Mouse (Mus musculus) heart, embryonic 16.5 days (tissue): ENCODE measurements around the gene AC153137.1. TPM values are rescaled to one million over a fixed set of nuclear protein-coding genes. Genes with fewer than 3 reads are reported as not detected.

Experiments used
- ATAC-seq: fragments of 200-750 bp; cut with Nextera tagmentation; replicated peaks from 2 replicates; pipeline ENCODE4 v1.8.0; 2017; ENCODE audit warnings: moderate number of reproducible peaks; ENCODE audit not compliant: insufficient read depth, low FRiP score; ENCODE audit errors: extremely low read depth
- H3K27ac ChIP-seq: fragments of 300-500 bp; sonication (generic); 2 replicates; pipeline ENCODE4 v1.5.1; 2014; ENCODE audit warnings: mild to moderate bottlenecking, low read length, control low read depth, moderate library complexity
- H3K27me3 ChIP-seq: fragments of 300-500 bp; sonication (generic); 2 replicates; pipeline ENCODE4 v1.6.1; 2014; ENCODE audit warnings: low read length, mixed read lengths; ENCODE audit not compliant: control insufficient read depth, insufficient read depth
- H3K36me3 ChIP-seq: fragments of 300-500 bp; sonication (generic); 2 replicates; pipeline ENCODE4 v1.6.1; 2014; ENCODE audit not compliant: control insufficient read depth, insufficient read depth
- H3K4me1 ChIP-seq: fragments of 300-500 bp; sonication (generic); 2 replicates; pipeline ENCODE4 v1.6.1; 2014; ENCODE audit warnings: low read length, mixed read lengths; ENCODE audit not compliant: control insufficient read depth, insufficient read depth
- H3K4me2 ChIP-seq: fragments of 300-500 bp; sonication (generic); 2 replicates; pipeline ENCODE4 v1.6.1; 2014; ENCODE audit warnings: low read depth, mild to moderate bottlenecking, control low read depth, low read length
- H3K4me3 ChIP-seq: fragments of 300-500 bp; sonication (generic); 2 replicates; pipeline ENCODE4 v1.5.1; 2014; ENCODE audit warnings: mild to moderate bottlenecking, control low read depth, low read length
- H3K9ac ChIP-seq: fragments of 300-500 bp; sonication (generic); 2 replicates; pipeline ENCODE4 v1.6.1; 2014; ENCODE audit warnings: low read length, control low read depth
- H3K9me3 ChIP-seq: fragments of 300-500 bp; sonication (generic); replicated peaks from 2 replicates; pipeline ENCODE4 v1.6.1; 2016; ENCODE audit warnings: low read length; ENCODE audit not compliant: control insufficient read depth
- WGBS: fragments of 180-500 bp; shearing (Covaris S2); extraction: QIAGEN DNeasy Blood & Tissue Kit; methylation state at CpG from one replicate; pipeline ENCODE4 v1.1.7; 2014; 5-methylcytosine and 5-hydroxymethylcytosine counted together
- polyA plus RNA-seq: library from polyadenylated mRNA; unstranded; fragments of >200 nt; fragmentation: Nextera tagmentation; extraction: Ambion mirVana; gene quantifications from 2 replicates; pipeline ENCODE4 v1.2.1, GENCODE M21; 2015

Gene AC153137.1
- polyA plus RNA-seq, 1 experiment from 2014 or later = not detected

DNA sequence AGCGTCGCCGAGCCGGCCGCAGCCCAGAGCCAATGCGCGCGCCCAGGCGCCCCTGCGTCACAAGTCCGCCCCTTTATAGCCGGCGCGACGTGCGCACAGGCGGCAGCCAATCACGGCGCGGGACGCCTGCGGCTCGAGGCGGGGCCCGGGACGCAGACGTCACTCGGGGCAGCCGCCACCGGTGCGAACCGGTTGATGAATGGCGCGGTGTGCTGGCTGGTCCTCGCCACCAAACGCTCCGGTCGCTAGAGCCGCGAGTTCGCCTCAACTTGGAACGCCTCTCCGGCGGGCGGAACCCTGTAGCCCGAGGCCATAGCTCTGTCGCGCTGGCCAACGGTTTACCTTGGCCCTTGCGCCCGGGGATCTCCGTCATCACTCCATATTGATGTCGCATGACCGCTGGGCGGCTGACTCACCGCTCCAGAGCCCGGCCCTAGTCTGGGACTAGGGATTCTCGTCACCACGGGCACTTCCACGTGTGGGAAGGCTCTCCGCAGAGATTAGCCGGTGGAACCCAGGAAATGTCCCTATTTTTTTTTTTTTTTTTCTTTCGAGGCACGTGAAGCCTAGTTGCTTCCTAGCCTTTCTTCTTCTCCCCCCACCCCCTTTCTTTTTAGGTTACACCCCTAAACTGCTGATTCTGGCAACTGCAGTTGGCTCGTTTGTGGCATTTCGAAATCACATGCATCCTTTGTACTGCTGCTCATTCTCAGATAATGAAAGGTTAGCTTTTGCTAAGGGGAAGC, 27.9 kb downstream of the AC153137.1 start:
- under 1% methylated on average over 63 of the region's 66 CpGs for WGBS
- Histone ChIP-seq H3K36me3 (peaks cover 7% of the 10 kb centered on the region; the same call in 1 of the 2 replicates), H3K9me3 (no peaks in the 10 kb centered on the region), H3K4me1 (peaks cover 11% of the 10 kb centered on the region), H3K9ac (peak overlapping the region; percentile 99), H3K4me3 (peak overlapping the region; percentile 93), H3K27ac (peak overlapping the region; percentile 97), H3K4me2 (peak overlapping the region; percentile 82), H3K27me3 (no peaks in the 10 kb centered on the region)
- ATAC-seq = peak; percentile 98

DNA sequence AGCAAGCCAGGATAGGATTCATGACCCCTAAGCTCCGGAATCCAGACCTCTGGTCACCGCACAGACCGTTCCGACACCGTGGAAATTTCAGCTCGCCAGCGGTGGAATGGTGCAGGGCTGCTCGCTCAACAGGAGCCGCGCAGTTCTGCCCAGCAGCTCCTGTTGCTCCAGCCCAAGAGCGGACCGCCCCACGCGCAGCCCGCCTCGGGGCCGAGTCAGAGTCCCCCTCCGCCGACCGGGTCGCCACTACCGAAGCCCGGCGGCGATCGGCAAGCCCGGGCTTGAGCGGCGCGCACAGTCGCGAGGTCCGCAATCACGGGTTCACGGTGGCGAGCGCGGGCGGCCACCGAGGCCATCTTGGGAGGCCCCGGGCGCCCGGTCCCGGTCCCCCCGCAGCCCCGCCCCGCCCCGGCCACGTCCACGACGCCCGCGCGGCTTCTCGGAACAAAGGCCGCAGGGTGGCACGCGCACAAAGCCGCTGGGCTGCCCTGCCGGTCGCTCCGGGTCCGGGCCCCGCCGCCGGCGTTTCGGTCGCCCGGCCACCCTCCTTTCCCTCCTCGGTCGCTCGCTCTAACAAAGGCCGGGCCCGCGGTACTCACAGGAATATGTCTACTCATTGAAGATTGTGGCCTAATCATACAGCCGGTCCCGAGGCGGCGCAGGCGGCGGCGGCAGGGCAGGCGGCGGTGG, 28.7 kb downstream of the AC153137.1 start:
- H3K9me3 ChIP-seq = no peaks in the 10 kb centered on the region
- H3K36me3 ChIP-seq = peaks cover 15% of the 10 kb centered on the region
- peaks cover 11% of the 10 kb centered on the region for H3K4me1 ChIP-seq
- WGBS = under 1% methylated on average over 73 of the region's 85 CpGs
- peak overlapping the region; percentile 57 for H3K4me2 ChIP-seq
- peak; percentile 63 for ATAC-seq
- H3K4me3 ChIP-seq = peak overlapping the region; percentile 93
- peak overlapping the region; percentile 97 for H3K27ac ChIP-seq
- peak overlapping the region; percentile 99 for H3K9ac ChIP-seq
- H3K27me3 ChIP-seq = no peaks in the 10 kb centered on the region

DNA sequence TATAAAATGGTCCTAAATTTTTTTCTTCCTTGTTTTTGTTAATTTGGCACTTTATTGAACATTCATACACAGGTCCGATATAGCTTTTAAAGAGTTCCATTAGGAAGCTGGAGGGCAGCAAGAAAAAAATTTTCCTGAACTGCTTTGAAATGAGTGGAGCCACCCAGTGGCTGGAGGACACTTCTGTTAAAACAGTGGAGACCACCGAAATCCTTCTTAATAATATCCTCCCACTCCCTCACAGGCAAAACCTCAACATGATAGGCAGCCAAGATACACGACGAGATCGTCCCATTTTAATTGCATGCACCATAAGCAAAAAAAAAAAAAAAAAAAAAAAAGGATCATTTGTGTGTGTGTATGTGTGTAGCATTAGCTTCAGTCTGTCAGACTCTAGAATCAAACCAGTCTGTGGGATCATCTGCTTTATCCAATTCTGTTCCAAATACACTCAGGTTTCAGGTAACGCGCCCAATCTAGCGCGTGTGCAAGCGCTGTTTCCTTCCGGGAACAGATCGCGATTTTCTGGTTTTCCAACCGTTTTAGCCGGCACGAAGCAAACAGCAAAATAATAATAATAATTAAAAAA, 29.3 kb downstream of the AC153137.1 start:
- H3K4me3 ChIP-seq = peak overlapping the region; percentile 93
- WGBS = 1% methylated on average over 16 of the region's 16 CpGs

DNA sequence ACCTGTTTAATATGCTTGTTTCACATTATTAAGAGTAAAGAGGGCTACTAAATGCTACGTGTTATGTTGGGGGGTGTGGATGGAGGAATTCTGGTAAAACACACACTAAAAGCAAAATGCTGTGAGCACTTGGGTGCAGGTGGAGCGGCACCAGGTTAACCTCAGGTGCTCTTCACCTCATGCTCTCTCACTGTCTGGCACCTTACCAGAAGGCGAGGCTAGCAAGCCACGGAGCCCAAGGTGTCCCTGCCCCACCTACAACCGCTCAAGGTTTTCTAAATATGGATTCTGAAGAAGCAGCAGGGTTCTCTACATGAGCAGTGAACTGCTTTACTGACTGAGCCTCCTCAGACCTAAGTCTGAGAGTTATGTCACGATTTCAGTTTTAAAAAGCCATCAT, 32.6 kb downstream of the AC153137.1 start:
- Histone ChIP-seq H3K27ac (no peak overlapping the region), H3K9me3 (no peaks in the 10 kb centered on the region), H3K9ac (no peak overlapping the region), H3K4me2 (no peak overlapping the region), H3K36me3 (peaks cover 30% of the 10 kb centered on the region), H3K27me3 (no peaks in the 10 kb centered on the region), H3K4me1 (peaks cover 8% of the 10 kb centered on the region), H3K4me3 (no peak overlapping the region)
- 88% methylated on average over 6 of the region's 6 CpGs for WGBS
- no peak for ATAC-seq

More for the DNA sequence above, 29.3 kb downstream of the AC153137.1 start:
- no peak for ATAC-seq
- H3K4me2 ChIP-seq = peak overlapping the region; percentile 57
- H3K27ac ChIP-seq = peak overlapping the region; percentile 97
- peaks cover 11% of the 10 kb centered on the region for H3K4me1 ChIP-seq
- H3K27me3 ChIP-seq = no peaks in the 10 kb centered on the region
- peaks cover 22% of the 10 kb centered on the region for H3K36me3 ChIP-seq
- H3K9ac ChIP-seq = peak overlapping the region; percentile 99
- no peaks in the 10 kb centered on the region for H3K9me3 ChIP-seq

DNA sequence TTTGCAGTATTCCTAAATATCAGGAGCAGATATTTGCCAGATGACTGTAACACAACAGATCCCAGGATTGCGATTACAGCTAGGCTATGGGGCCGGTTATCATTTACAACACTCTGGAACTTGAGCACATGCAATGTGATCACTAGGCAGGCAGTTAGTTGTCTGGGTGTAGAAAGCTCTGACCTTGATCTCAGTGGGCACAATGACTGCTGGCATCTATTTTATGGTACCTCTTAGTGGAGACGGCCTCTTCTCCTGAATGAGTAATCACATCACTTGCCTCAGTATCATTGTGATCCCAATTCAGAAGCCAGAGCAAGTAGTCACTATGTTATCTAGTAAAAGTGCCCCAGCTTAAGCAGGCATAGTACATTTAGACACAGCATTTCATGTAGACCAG, 37.2 kb downstream of the AC153137.1 start:
- H3K9ac ChIP-seq = no peak overlapping the region
- 67% methylated on average over 3 of the region's 3 CpGs for WGBS
- no peak overlapping the region for H3K4me3 ChIP-seq
- H3K36me3 ChIP-seq = peaks cover 28% of the 10 kb centered on the region
- no peaks in the 10 kb centered on the region for H3K27me3 ChIP-seq
- H3K4me2 ChIP-seq = no peak overlapping the region
- no peak for ATAC-seq
- no peaks in the 10 kb centered on the region for H3K9me3 ChIP-seq
- H3K4me1 ChIP-seq = no peaks in the 10 kb centered on the region
- no peak overlapping the region for H3K27ac ChIP-seq

DNA sequence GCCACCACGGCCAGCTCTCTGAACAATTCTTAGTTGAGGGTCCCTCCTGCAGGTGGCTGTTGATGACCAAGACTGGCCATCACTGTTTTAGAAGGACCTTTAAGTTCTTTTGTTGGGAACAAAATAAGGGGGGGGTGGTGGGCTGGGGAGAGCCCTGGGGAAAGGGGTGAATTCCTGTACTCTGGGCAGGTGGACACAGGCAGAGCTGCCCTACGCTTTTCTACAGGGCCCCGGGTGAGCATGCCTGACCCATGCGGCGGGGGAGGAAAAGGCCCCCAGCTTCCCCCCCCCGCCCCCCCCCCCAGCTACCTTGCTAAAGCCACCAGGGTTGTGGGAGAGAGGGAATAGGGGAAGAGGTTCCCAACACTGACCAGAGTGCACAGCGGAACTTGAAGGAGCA, 39.4 kb downstream of the AC153137.1 start:
- Histone ChIP-seq H3K27ac (no peak overlapping the region), H3K27me3 (no peaks in the 10 kb centered on the region), H3K4me1 (no peaks in the 10 kb centered on the region), H3K4me2 (no peak overlapping the region), H3K9me3 (no peaks in the 10 kb centered on the region), H3K4me3 (no peak overlapping the region), H3K9ac (no peak overlapping the region), H3K36me3 (peaks cover 8% of the 10 kb centered on the region)
- WGBS = 74% methylated on average over 7 of the region's 7 CpGs
- ATAC-seq = no peak

DNA sequence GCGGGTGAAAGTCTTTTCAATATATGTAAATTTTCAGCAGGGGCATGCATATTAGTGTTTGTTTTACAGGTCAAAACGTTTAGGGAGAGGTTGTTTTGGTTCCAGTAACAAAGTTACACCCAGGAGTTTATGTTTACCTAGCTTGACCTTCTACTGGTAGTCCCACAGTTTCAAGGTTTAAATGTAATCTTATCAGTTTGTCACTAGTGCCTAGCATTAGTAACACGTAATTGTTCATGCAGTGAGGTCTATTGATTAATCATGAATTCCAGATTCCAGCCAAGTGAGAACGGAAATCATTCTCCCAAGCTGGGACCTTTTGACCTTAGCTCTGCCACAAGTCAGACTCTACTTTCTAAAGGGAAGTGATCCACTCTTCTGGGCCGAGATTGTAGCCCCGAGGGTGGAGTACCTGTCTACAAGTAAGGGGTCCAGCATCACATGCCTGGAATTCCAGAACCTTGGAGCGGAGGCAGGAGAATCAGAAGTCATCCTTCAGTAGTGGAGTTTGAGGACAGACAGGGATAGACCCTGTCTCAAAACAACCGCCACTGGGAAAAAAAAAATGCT, 40.3 kb downstream of the AC153137.1 start:
- H3K4me1 ChIP-seq = no peaks in the 10 kb centered on the region
- H3K9ac ChIP-seq = no peak overlapping the region
- ATAC-seq = no peak
- WGBS = 44% methylated on average over 8 of the region's 8 CpGs
- no peak overlapping the region for H3K4me2 ChIP-seq
- H3K27ac ChIP-seq = no peak overlapping the region
- peaks cover 5% of the 10 kb centered on the region; the same call in 1 of the 2 replicates for H3K36me3 ChIP-seq
- H3K4me3 ChIP-seq = no peak overlapping the region
- H3K27me3 ChIP-seq = no peaks in the 10 kb centered on the region
- H3K9me3 ChIP-seq = no peaks in the 10 kb centered on the region

DNA sequence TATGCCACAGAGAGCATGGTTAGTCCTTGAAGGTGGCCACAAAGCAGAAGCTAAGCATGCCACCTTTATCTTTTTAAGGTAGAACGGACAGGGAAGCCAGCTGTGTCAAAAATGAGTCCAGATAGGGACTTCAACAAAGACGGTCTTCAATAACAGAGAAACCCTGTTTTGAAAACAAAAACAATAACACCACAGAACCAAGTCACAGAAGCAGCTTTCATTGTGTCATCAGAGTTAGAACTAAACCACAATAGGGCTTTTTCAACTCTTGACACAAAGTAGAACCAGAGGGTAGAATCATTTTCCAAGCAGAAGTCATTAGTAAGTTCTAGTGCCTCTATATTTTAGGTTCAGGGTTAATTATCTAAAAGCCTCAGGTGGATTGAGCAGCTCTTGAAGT, 41.3 kb downstream of the AC153137.1 start:
- ATAC-seq = no peak
- no peak overlapping the region for H3K27ac ChIP-seq
- 72% methylated on average over 2 of the region's 2 CpGs for WGBS
- H3K4me2 ChIP-seq = no peak overlapping the region
- no peaks in the 10 kb centered on the region for H3K4me1 ChIP-seq
- H3K36me3 ChIP-seq = peaks cover 5% of the 10 kb centered on the region; the same call in 1 of the 2 replicates
- no peaks in the 10 kb centered on the region for H3K27me3 ChIP-seq
- no peak overlapping the region for H3K9ac ChIP-seq
- no peaks in the 10 kb centered on the region for H3K9me3 ChIP-seq
- no peak overlapping the region for H3K4me3 ChIP-seq
